ENCODE assay signal across 14 mouse cellular contexts in the genomic region with DNA sequence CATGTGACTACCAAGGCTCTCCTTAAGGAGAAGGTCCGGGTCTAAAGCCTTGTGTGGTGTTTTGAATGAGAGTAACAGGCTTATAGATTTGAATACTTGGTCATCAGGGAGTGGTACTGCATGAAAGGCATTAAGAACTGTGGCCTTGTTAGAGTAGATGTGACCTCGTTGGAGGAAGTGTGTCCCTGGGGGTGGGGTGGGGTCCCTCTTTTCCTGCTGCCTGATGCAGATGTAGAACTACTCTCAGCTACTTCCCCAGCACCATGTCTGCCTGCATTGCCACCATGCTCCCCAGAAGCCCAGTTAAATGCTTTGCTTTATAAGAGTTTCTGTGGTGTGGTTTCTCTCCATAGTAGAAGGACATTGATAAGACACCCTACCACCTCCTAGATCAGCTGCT.
"Had no signal": no experiment of that assay in that cellular context is flagged by ENCODE, and none has a peak within 500 bp of the region (broad histone marks: within the 10 kb centered on the region; RNA-seq: fewer than 3 reads in every experiment).

No protein-coding gene starts in this region.

- DNase-seq: lung, adult 2 months; lung, postnatal 14 days; thymus, adult 2 months; thymus, postnatal 25 days; thymus, postnatal 4 days had no signal

- H3K9me3 ChIP-seq: lung, embryonic 15.5 days; midbrain, embryonic 13.5 days; midbrain, embryonic 15.5 days; neural tube, embryonic 12.5 days; stomach, embryonic 15.5 days had no signal

- H3K4me3 ChIP-seq: lung, embryonic 15.5 days; midbrain, embryonic 13.5 days; midbrain, embryonic 15.5 days; neural tube, embryonic 12.5 days; stomach, embryonic 15.5 days had no signal

- H3K27me3 ChIP-seq: lung, embryonic 15.5 days; megakaryocyte, embryonic 14.5 days; midbrain, embryonic 13.5 days; midbrain, embryonic 15.5 days; neural tube, embryonic 12.5 days; stomach, embryonic 15.5 days had no signal

- H3K4me2 ChIP-seq: lung, embryonic 15.5 days; midbrain, embryonic 11.5 days; midbrain, embryonic 13.5 days; midbrain, embryonic 15.5 days; neural tube, embryonic 12.5 days; stomach, embryonic 15.5 days had no signal

- H3K36me3 ChIP-seq: lung, embryonic 15.5 days; midbrain, embryonic 13.5 days; midbrain, embryonic 15.5 days; neural tube, embryonic 12.5 days; stomach, embryonic 15.5 days had no signal

- H3K9ac ChIP-seq: lung, embryonic 15.5 days; midbrain, embryonic 13.5 days; midbrain, embryonic 15.5 days; neural tube, embryonic 12.5 days; stomach, embryonic 15.5 days had no signal

- H3K4me1 ChIP-seq: megakaryocyte, embryonic 14.5 days; midbrain, embryonic 15.5 days; neural tube, embryonic 12.5 days had no signal

- ATAC-seq: midbrain, embryonic 13.5 days; midbrain, embryonic 15.5 days had no signal

- H3K27ac ChIP-seq: lung, embryonic 15.5 days; macrophage; midbrain, embryonic 13.5 days; midbrain, embryonic 15.5 days; neural tube, embryonic 12.5 days; stomach, embryonic 15.5 days; stomach, postnatal 0 days had no signal
